Mouse (Mus musculus) kidney, embryonic 16.5 days (tissue): ENCODE data around the gene Kcnk1. TPM values are rescaled to one million over a fixed set of nuclear protein-coding genes. Genes with fewer than 3 reads are reported as not detected.

Experiments
- ATAC-seq: fragments of 200-750 bp; cut with Nextera tagmentation; 2 replicates; pipeline ENCODE4 v1.8.0; 2017; ENCODE audit warnings: moderate TSS enrichment; ENCODE audit not compliant: low FRiP score, low TSS enrichment
- H3K27ac ChIP-seq: fragments of 300-500 bp; sonication (generic); 2 replicates; pipeline ENCODE4 v1.5.1; 2014; ENCODE audit warnings: low read length
- H3K27me3 ChIP-seq: fragments of 300-500 bp; sonication (generic); 2 replicates; pipeline ENCODE4 v1.6.1; 2014; ENCODE audit warnings: low read length, control low read depth, mixed read lengths; ENCODE audit not compliant: insufficient read depth
- H3K36me3 ChIP-seq: fragments of 300-500 bp; sonication (generic); 2 replicates; pipeline ENCODE4 v1.6.1; 2014; ENCODE audit warnings: low read length, control low read depth, mixed read lengths; ENCODE audit not compliant: insufficient read depth
- H3K4me1 ChIP-seq: fragments of 300-500 bp; sonication (generic); 2 replicates; pipeline ENCODE4 v1.6.1; 2014; ENCODE audit warnings: low read length, control low read depth, mixed read lengths; ENCODE audit not compliant: insufficient read depth
- H3K4me2 ChIP-seq: fragments of 300-500 bp; sonication (generic); replicated peaks from 2 replicates; pipeline ENCODE4 v1.6.1; 2014; ENCODE audit warnings: low read depth, low read length
- H3K4me3 ChIP-seq: fragments of 300-500 bp; sonication (generic); 2 replicates; pipeline ENCODE4 v1.5.1; 2014; ENCODE audit warnings: mild to moderate bottlenecking, low read length
- H3K9ac ChIP-seq: fragments of 300-500 bp; sonication (generic); replicated peaks from 2 replicates; pipeline ENCODE4 v1.6.1; 2014; ENCODE audit warnings: low read length
- H3K9me3 ChIP-seq: fragments of 300-500 bp; sonication (generic); 2 replicates; pipeline ENCODE4 v1.6.1; 2016; ENCODE audit warnings: low read length, control low read depth
- WGBS: fragments of 180-500 bp; shearing (Covaris S2); extraction: QIAGEN DNeasy Blood & Tissue Kit; methylation state at CpG from one replicate; pipeline ENCODE4 v1.1.7; 2014; 5-methylcytosine and 5-hydroxymethylcytosine counted together
- polyA plus RNA-seq: library from polyadenylated mRNA; unstranded; fragments of >200 nt; fragmentation: Nextera tagmentation; extraction: Ambion mirVana; gene quantifications from 2 replicates; pipeline ENCODE4 v1.2.1, GENCODE M21; 2015

Gene Kcnk1
- polyA plus RNA-seq, 1 experiment from 2014 or later = 53.6 TPM

GRCm38 (mm10) chr8:126064587-126065145 lies 69.7 kb downstream of the Kcnk1 start:
- no peak overlapping the region for H3K27ac ChIP-seq
- ATAC-seq = no peak

GRCm38 (mm10) chr8:126067306-126067705 lies 72.3 kb downstream of the Kcnk1 start:
- Histone ChIP-seq H3K4me2 (no peak overlapping the region), H3K27ac (no peak overlapping the region), H3K4me1 (peaks cover 4% of the 10 kb centered on the region; the same call in 1 of the 2 replicates), H3K4me3 (no peak overlapping the region), H3K27me3 (0 out of 2 replicates have a peak, but pooled peaks cover 3% of the 10 kb centered on the region), H3K9me3 (0 out of 2 replicates have a peak, but pooled peaks cover 3% of the 10 kb centered on the region), H3K36me3 (no peaks in the 10 kb centered on the region), H3K9ac (no peak overlapping the region)
- ATAC-seq = no peak
- 66% methylated on average over 6 of the region's 6 CpGs for WGBS

More at GRCm38 (mm10) chr8:126064587-126065145, 69.7 kb downstream of the Kcnk1 start:
- Histone ChIP-seq H3K4me1 (peaks cover 4% of the 10 kb centered on the region; the same call in 1 of the 2 replicates), H3K27me3 (0 out of 2 replicates have a peak, but pooled peaks cover 3% of the 10 kb centered on the region), H3K9me3 (no peaks in the 10 kb centered on the region), H3K36me3 (no peaks in the 10 kb centered on the region), H3K4me3 (no peak overlapping the region), H3K9ac (no peak overlapping the region), H3K4me2 (no peak overlapping the region; the same call in 1 of the 2 replicates)
- 21% methylated on average over 8 of the region's 8 CpGs for WGBS

GRCm38 (mm10) chr8:126068136-126068535 lies 73.2 kb downstream of the Kcnk1 start:
- H3K36me3 ChIP-seq = no peaks in the 10 kb centered on the region
- 73% methylated on average over 6 of the region's 6 CpGs for WGBS
- H3K9ac ChIP-seq = no peak overlapping the region
- H3K4me3 ChIP-seq = no peak overlapping the region
- H3K9me3 ChIP-seq = 0 out of 2 replicates have a peak, but pooled peaks cover 3% of the 10 kb centered on the region
- H3K27ac ChIP-seq = no peak overlapping the region
- H3K4me2 ChIP-seq = no peak overlapping the region
- ATAC-seq = no peak
- peaks cover 4% of the 10 kb centered on the region; the same call in 1 of the 2 replicates for H3K4me1 ChIP-seq
- no peaks in the 10 kb centered on the region for H3K27me3 ChIP-seq

- no peak overlapping the region for H3K4me2 ChIP-seq
- H3K27me3 ChIP-seq = no peaks in the 10 kb centered on the region
- no peak for ATAC-seq
- no peak overlapping the region for H3K4me3 ChIP-seq
- H3K27ac ChIP-seq = no peak overlapping the region
- 80% methylated on average over 5 of the region's 5 CpGs for WGBS
- no peak overlapping the region for H3K9ac ChIP-seq
- 0 out of 2 replicates have a peak, but pooled peaks cover 3% of the 10 kb centered on the region for H3K9me3 ChIP-seq
- no peaks in the 10 kb centered on the region for H3K36me3 ChIP-seq
- no peaks in the 10 kb centered on the region for H3K4me1 ChIP-seq
Measured at GRCm38 (mm10) chr8:126072678-126073077, 77.7 kb downstream of the Kcnk1 start.

GRCm38 (mm10) chr8:126073141-126073740 lies 78.3 kb downstream of the Kcnk1 start:
- no peaks in the 10 kb centered on the region for H3K36me3 ChIP-seq
- no peaks in the 10 kb centered on the region for H3K27me3 ChIP-seq
- no peak overlapping the region for H3K4me2 ChIP-seq
- 0 out of 2 replicates have a peak, but pooled peaks cover 3% of the 10 kb centered on the region for H3K9me3 ChIP-seq
- no peaks in the 10 kb centered on the region for H3K4me1 ChIP-seq
- H3K4me3 ChIP-seq = no peak overlapping the region
- H3K27ac ChIP-seq = no peak overlapping the region
- no peak overlapping the region for H3K9ac ChIP-seq
- WGBS = 39% methylated on average over 7 of the region's 7 CpGs
- ATAC-seq = no peak

DNA sequence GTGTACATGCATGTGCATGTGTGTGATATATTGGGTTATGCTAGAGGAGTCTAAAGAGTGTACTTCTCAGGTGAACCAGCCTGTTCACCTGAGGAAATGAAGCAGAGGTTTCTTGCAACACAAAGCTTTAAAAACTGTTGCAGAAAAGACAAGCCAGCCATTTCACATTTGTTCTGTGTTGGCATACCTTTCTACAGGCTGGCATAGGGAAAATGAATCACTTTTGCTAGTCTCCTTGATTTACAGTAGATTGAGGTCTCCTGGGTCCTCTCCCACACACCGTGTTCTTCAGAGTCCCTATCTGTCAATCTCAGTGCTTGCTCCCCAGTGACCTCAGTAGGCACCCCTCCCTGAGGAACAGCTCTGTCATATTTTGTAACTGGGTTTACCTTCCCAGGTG lies 79.1 kb downstream of the Kcnk1 start:
- no peaks in the 10 kb centered on the region for H3K4me1 ChIP-seq
- ATAC-seq = no peak
- H3K27me3 ChIP-seq = no peaks in the 10 kb centered on the region
- H3K9me3 ChIP-seq = 0 out of 2 replicates have a peak, but pooled peaks cover 3% of the 10 kb centered on the region
- H3K36me3 ChIP-seq = no peaks in the 10 kb centered on the region
- 50% methylated on average over 1 of the region's 1 CpGs for WGBS
- no peak overlapping the region for H3K4me2 ChIP-seq
- H3K4me3 ChIP-seq = no peak overlapping the region
- H3K27ac ChIP-seq = no peak overlapping the region
- no peak overlapping the region for H3K9ac ChIP-seq

DNA sequence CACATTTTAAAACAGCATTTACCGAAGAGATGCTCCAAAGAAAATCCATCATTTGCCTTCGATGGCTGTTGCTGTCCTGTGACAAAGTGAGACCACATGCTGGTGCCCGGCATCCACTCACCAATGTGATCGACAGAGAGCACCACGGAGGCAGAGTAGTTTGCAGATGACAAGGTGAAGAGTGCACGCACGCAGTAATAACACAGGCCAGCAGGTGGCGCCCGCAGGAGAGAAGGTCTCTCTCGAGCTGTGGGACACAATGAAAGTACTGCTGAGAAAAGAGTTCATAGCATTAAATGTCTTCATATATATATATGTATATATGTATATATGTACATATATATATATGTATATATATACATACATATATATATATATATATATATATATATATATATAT lies 80.4 kb downstream of the Kcnk1 start:
- 0 out of 2 replicates have a peak, but pooled peaks cover 2% of the 10 kb centered on the region for H3K4me1 ChIP-seq
- H3K36me3 ChIP-seq = no peaks in the 10 kb centered on the region
- H3K9ac ChIP-seq = no peak overlapping the region
- no peak overlapping the region for H3K4me2 ChIP-seq
- no peak overlapping the region for H3K27ac ChIP-seq
- H3K4me3 ChIP-seq = no peak overlapping the region
- no peak for ATAC-seq
- WGBS = 16% methylated on average over 10 of the region's 10 CpGs
- 0 out of 2 replicates have a peak, but pooled peaks cover 3% of the 10 kb centered on the region for H3K9me3 ChIP-seq
- H3K27me3 ChIP-seq = no peaks in the 10 kb centered on the region

Other genes starting within 250 kb of the Kcnk1 start
- gene Pcnx2, start 96.9 kb upstream of the Kcnk1 start, polyA plus RNA-seq = 0.27 and 0.49 TPM in 2 replicates
- 3.9 and 4.1 TPM in 2 replicates for gene Map3k21, start 84.7 kb upstream of the Kcnk1 start, polyA plus RNA-seq